Mouse (Mus musculus): Measurements from ENCODE around the gene Hck. TPM values are rescaled to one million over a fixed set of nuclear protein-coding genes. Genes with fewer than 3 reads are reported as not detected.
A peak's percentile ranks its signal among the peaks of the same experiment; 100 is the strongest.

Gene Hck
- total RNA-seq, 2 experiments from 2014 or later = 1.9 to 2.2 TPM

GRCm38 (mm10) chr2:153115679-153116081 is 7.4 kb downstream of the Hck start:
- no peak for TF ChIP-seq CTCF (conservative IDR thresholded peaks at IDR 0.05)
- H3K27ac ChIP-seq = no peak overlapping the region
- H3K4me3 ChIP-seq = no peak overlapping the region
- no peak for DNase-seq (ENCODE audit: low spot score in 2 of 2)

- H3K4me3 ChIP-seq = no peak overlapping the region
- H3K27ac ChIP-seq = no peak overlapping the region
- DNase-seq (ENCODE audit: low spot score in 2 of 2) = no peak
- TF ChIP-seq CTCF (conservative IDR thresholded peaks at IDR 0.05) = no peak
These were observed 8.8 kb downstream of the Hck start for GRCm38 (mm10) chr2:153117051-153117486.

- Histone ChIP-seq H3K4me3 (no peak overlapping the region), H3K27ac (no peak overlapping the region)
- DNase-seq (ENCODE audit: low spot score in 2 of 2) = no peak
- TF ChIP-seq CTCF (conservative IDR thresholded peaks at IDR 0.05) = no peak
These were observed 11.2 kb downstream of the Hck start for GRCm38 (mm10) chr2:153119488-153119887.

GRCm38 (mm10) chr2:153120126-153120525 is 11.9 kb downstream of the Hck start:
- DNase-seq (ENCODE audit: low spot score in 2 of 2) = no peak
- H3K4me3 ChIP-seq = no peak overlapping the region
- TF ChIP-seq CTCF (conservative IDR thresholded peaks at IDR 0.05) = no peak
- H3K27ac ChIP-seq = no peak overlapping the region

GRCm38 (mm10) chr2:153121821-153122615 is 13.8 kb downstream of the Hck start:
- H3K27ac ChIP-seq = no peak overlapping the region
- no peak for TF ChIP-seq CTCF (conservative IDR thresholded peaks at IDR 0.05)
- no peak overlapping the region for H3K4me3 ChIP-seq
- no peak for DNase-seq (ENCODE audit: low spot score in 2 of 2)

GRCm38 (mm10) chr2:153122701-153123100 is 14.4 kb downstream of the Hck start:
- no peak overlapping the region for H3K27ac ChIP-seq
- DNase-seq (ENCODE audit: low spot score in 2 of 2) = no peak
- no peak overlapping the region for H3K4me3 ChIP-seq
- no peak for TF ChIP-seq CTCF (conservative IDR thresholded peaks at IDR 0.05)

GRCm38 (mm10) chr2:153125875-153126274 is 17.6 kb downstream of the Hck start:
- no peak for DNase-seq (ENCODE audit: low spot score in 2 of 2)
- Histone ChIP-seq H3K27ac (no peak overlapping the region), H3K4me3 (no peak overlapping the region)
- TF ChIP-seq CTCF (conservative IDR thresholded peaks at IDR 0.05) = no peak

GRCm38 (mm10) chr2:153131019-153131418 is 22.8 kb downstream of the Hck start:
- DNase-seq (ENCODE audit: low spot score in 2 of 2) = no peak
- H3K4me3 ChIP-seq = no peak overlapping the region
- H3K27ac ChIP-seq = no peak overlapping the region
- TF ChIP-seq CTCF (conservative IDR thresholded peaks at IDR 0.05) = peak; percentile 64

- H3K4me3 ChIP-seq = no peak overlapping the region
- peak; percentile 41 for TF ChIP-seq CTCF (conservative IDR thresholded peaks at IDR 0.05)
- no peak for DNase-seq (ENCODE audit: low spot score in 2 of 2)
- H3K27ac ChIP-seq = no peak overlapping the region
These were observed 26.0 kb downstream of the Hck start for GRCm38 (mm10) chr2:153134237-153134636.

GRCm38 (mm10) chr2:153136211-153136610 is 27.9 kb downstream of the Hck start:
- no peak for TF ChIP-seq CTCF (conservative IDR thresholded peaks at IDR 0.05)
- Histone ChIP-seq H3K27ac (no peak overlapping the region), H3K4me3 (no peak overlapping the region)
- DNase-seq (ENCODE audit: low spot score in 2 of 2) = no peak

- Histone ChIP-seq H3K27ac (no peak overlapping the region), H3K4me3 (no peak overlapping the region)
- no peak for TF ChIP-seq CTCF (conservative IDR thresholded peaks at IDR 0.05)
- no peak for DNase-seq (ENCODE audit: low spot score in 2 of 2)
These were observed 30.9 kb downstream of the Hck start for GRCm38 (mm10) chr2:153139158-153139557.

GRCm38 (mm10) chr2:153139996-153140613 is 31.8 kb downstream of the Hck start:
- DNase-seq (ENCODE audit: low spot score in 2 of 2) = no peak
- no peak overlapping the region for H3K4me3 ChIP-seq
- H3K27ac ChIP-seq = no peak overlapping the region
- no peak for TF ChIP-seq CTCF (conservative IDR thresholded peaks at IDR 0.05)

- peak; percentile 28 to 76 for DNase-seq (ENCODE audit: low spot score in 2 of 2)
- no peak overlapping the region for H3K27ac ChIP-seq
- TF ChIP-seq CTCF (conservative IDR thresholded peaks at IDR 0.05) = peak; percentile 92
- H3K4me3 ChIP-seq = no peak overlapping the region
These were observed 34.4 kb downstream of the Hck start for GRCm38 (mm10) chr2:153142620-153143199.

Data from layer of hippocampus, adult 2 months (tissue).